Mouse (Mus musculus) adipocyte (in vitro differentiated cells): Measurements from ENCODE around the gene Fam171a2.
A peak's percentile ranks its signal among the peaks of the same experiment; 100 is the strongest.

Source experiments
- DNase-seq: peaks from one replicate; pipeline ENCODE4 v3.0.0-alpha.2; 2016; ENCODE audit warnings: low spot score

The Fam171a2 gene

DNA sequence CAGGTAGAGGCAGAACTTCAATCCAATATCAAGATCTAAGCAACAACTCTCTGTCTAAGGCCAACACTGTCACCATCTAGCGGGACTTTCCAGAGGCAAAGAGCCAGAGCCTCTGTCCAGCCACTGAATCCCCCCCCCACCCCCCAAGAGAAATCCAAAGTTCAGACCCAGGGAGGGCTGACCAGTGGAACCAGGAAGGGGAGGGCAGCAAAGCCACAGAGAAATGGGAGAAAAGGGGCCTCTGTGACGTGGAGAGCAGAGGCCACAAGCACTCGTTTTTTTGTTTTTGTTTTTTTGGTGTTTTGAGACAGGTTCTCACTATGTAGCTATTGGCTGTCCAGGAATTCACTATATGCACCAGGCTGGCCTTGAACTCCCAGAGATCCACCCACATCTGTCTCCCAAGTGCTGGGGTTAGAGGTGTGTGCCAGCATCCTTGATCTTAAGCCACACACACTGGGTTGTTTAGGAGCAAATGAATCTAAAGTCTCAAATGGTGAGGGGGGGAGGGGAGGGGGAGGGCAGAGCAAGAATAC lies 37.6 kb downstream of the Fam171a2 start:
- no peak for DNase-seq

GRCm38 (mm10) chr11:102408888-102409794 lies 38.3 kb downstream of the Fam171a2 start:
- DNase-seq = no peak

DNA sequence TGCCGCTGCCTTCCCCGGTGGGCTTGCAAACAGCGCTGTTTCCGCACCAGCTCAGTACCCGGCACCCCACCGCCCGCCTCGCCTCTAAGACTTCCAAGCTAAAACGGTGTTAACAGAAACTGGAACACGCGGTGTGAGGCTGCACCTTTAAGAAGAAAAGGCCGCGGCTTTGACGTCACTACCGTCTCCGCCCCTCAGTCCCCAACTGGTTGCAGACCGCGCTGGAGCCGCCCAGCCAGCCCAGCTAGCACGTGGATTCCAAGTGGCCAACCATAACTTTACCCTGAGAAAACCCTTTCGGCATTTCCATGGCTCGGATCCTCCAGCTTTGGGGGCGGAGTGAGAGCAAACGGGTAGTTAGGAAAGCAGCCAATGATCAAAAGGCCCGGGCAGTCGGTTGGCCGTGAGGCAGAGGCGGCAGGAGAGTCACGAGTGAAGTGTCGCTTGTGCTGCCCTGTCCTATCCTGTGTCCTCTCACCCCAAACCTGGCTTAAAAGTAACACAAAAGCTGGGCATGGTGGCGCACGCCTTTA lies 39.1 kb downstream of the Fam171a2 start:
- peak; percentile 99 for DNase-seq

DNA sequence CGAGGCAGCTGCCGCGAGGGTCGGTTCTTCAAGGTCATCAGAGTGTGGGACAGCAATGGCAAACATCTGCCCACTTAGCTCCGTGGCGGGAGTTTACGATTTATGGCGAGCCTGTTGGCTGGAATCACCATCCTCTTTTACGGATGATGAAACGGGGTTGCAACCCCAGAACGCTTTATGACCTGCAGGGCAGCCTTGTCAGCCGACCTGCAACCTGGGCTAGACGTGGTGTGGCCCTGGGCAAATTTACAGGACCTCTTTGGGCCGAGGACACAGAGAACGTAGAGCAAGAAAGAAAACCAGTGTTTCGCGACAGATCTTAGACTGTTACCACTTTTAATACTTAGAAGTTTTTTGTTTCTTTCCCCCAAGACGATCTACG lies 39.7 kb downstream of the Fam171a2 start, which contains the start of gene Slc25a39:
Gene Slc25a39, minus strand, starts transcription at position 113 of the 382 bp plus-strand sequence.
- peak; percentile 75 for DNase-seq

GRCm38 (mm10) chr11:102406900-102407833 lies 40.3 kb downstream of the Fam171a2 start:
- peak; percentile 87 for DNase-seq

GRCm38 (mm10) chr11:102406401-102406800 lies 41.1 kb downstream of the Fam171a2 start:
- no peak for DNase-seq

- no peak for DNase-seq
Observed at GRCm38 (mm10) chr11:102405544-102406285, 41.8 kb downstream of the Fam171a2 start.

DNA sequence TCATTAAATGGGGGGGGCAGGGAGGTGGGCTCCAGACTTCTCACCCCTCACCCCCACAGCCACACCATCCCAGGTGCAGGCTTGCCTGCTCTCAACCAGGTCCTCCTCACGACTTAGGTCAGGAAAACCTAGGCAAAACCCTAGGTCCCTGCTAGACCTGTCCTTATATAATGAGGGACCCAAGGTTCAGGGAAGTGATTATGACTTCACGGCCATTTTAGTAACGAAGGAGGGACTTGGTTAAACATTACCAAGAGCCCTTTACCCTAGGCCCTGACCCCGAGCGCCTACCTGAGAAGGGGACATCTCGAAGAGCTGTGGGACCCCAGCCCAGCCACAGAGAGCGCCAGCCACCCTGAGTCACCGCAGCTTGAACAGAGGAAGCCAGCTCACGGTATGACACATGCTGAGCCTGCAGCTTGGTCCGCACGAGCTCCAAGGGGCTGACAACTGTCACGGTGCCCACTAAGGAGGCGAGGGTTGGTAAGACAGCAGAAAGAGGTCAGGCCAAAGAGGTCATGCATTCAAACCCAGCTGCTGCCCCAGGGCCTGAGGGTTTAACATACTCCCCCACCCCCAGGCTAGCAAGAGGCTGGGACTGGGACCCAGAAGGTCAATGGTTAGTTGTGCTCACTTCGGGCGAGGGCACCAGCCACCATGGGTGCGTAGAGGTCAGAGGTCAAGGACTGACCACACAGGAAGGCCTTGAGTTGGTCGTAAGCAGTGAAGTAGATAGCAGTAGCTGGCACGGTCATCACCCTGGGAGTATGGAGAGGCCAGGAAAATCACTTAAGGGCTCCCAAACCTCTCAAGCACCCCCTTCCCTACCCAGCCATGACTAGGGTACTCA lies 43.1 kb downstream of the Fam171a2 start:
- DNase-seq = no peak

DNA sequence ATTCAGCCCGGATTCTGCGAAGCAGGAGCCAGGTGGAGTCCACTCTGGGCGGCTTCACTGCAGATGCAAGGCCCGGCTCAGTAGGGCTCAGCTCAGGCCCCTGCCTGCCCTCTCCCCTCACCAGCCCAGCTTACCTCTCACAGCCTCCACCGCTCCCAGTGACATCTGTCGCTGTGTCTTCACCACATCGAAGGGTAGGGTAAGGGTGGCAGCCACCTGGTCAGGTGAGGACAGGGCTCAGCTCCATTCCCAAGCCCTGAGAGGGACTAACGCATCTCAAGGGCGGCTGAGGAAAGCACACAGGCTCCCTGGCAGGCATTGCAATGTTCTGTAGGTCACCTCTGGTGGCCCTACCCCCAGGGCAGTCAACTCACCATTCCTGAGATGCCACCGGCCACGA lies 43.8 kb downstream of the Fam171a2 start:
- no peak for DNase-seq

DNA sequence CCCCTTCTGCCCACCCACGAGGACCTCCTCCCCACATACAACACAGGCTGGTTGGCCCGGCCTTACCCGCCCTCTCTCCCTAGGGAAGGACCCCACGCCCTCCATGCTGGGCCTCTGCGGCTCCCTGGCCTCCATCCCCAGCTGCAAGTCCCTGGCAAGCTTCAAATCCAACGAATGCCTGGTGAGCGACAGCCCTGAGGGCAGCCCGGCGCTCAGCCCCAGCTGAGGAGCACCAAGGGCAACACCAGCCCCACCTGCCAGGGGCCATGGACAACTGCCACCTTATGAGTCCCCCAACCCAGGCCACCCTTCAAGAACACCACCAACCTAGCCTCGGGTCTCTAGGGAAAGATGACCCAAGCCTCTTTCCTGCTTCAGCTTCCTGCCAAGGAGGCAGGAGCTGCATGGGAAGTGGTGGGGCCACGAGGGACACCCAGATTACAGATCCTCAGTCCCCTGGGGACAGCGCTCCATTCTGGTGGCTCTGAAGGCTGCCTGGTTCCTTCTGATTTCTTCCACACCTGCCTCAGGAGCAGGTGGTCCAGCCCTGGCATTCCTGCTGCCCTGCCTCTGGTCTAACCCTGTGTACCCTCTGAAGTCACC lies 45.5 kb downstream of the Fam171a2 start:
- no peak for DNase-seq

GRCm38 (mm10) chr11:102400513-102401084 lies 46.9 kb downstream of the Fam171a2 start:
- no peak for DNase-seq

GRCm38 (mm10) chr11:102399610-102400072 lies 47.8 kb downstream of the Fam171a2 start:
- DNase-seq = no peak

- no peak for DNase-seq
Observed at GRCm38 (mm10) chr11:102399107-102399506, 48.4 kb downstream of the Fam171a2 start.

- peak; percentile 67 for DNase-seq
Observed at GRCm38 (mm10) chr11:102398007-102398825, 49.3 kb downstream of the Fam171a2 start.

DNA sequence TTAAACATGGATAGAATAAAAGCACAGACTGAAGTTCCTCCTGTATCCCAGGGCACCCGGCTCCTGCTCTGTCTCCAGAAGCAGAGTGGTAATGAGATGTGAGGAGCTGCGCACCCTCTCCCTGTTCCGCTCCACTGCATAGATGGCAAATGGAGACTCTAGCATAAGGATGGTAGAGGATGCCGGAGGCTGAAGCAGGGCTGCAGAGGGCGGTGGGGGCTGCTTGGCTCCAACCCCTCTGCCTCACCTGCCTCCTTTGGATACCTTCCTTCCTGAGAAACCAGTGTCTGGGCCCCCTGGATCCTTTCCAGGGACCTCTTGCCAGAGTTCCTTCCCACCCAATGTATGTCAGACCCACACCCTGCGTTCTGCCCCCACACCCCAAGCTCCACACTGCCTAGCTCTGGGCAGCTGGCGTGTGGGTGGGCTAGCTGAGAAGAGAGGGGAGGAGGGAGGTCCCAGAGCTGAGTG lies 50.8 kb downstream of the Fam171a2 start:
- DNase-seq = no peak

GRCm38 (mm10) chr11:102396263-102396662 lies 51.2 kb downstream of the Fam171a2 start:
- no peak for DNase-seq

DNA sequence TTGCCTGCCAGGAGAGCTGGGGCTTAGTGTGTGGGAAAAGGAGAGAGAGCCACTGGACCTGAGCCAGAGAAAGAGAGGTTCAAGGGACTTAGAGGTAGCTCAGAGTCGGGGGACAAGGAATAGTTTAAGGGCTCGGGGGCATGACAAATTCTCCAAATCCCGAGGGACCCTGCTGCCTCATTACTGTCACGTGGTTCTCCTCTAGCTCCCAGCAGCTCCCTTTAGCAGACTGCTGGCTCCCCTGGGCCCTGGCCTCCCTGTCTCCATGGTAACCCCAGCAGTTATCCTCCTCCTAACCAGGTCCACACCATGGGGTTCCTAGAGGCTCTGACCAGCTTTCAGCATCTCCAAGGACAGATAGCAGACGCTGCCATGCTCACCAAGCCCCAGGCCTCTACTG lies 52.2 kb downstream of the Fam171a2 start:
- no peak for DNase-seq

GRCm38 (mm10) chr11:102394421-102395124 lies 52.9 kb downstream of the Fam171a2 start:
- DNase-seq = no peak
